Mouse (Mus musculus) C2C12 (cell line): Measurements from ENCODE around the gene Gm156.

Experiments used
- CEBPB ChIP-seq: IDR thresholded peaks from one replicate; pipeline ENCODE4 v1.6.1; 2011; ENCODE audit warnings: low read depth, mild to moderate bottlenecking, control low read depth, moderate library complexity
- CTCF ChIP-seq: IDR thresholded peaks from one replicate; pipeline ENCODE4 v1.5.1; 2011; ENCODE audit not compliant: control insufficient read depth, insufficient read depth, insufficient read length
- FOSL1 ChIP-seq: IDR thresholded peaks from one replicate; pipeline ENCODE4 v1.8.0; 2011; ENCODE audit warnings: mild to moderate bottlenecking, low read length; ENCODE audit not compliant: poor library complexity, insufficient read depth, severe bottlenecking
- MAX ChIP-seq: IDR thresholded peaks from one replicate; pipeline ENCODE4 v1.6.1; 2011; ENCODE audit warnings: mild to moderate bottlenecking, control low read depth
- MYOD1 ChIP-seq: IDR thresholded peaks from one replicate; pipeline ENCODE4 v1.6.1; 2011; ENCODE audit warnings: low read depth; ENCODE audit not compliant: control insufficient read depth, insufficient read length
- MYOG ChIP-seq: IDR thresholded peaks from one replicate; pipeline ENCODE4 v1.6.1; 2011; ENCODE audit not compliant: control insufficient read depth, insufficient read length; ENCODE audit errors: extremely low read depth
- USF1 ChIP-seq: IDR thresholded peaks from one replicate; pipeline ENCODE4 v1.6.1; 2011; ENCODE audit warnings: low read depth, mild to moderate bottlenecking, control low read depth, moderate library complexity

GRCm38 (mm10) chr6:129825559-129825958 is 41.5 kb upstream of the Gm156 start:
- TF ChIP-seq CTCF (no peak), FOSL1 (no peak), USF1 (no peak), CEBPB (no peak), MAX (no peak), MYOD1 (no peak), MYOG (no peak)
